22 mouse cellular contexts compared by ENCODE assay signal in the genomic region with DNA sequence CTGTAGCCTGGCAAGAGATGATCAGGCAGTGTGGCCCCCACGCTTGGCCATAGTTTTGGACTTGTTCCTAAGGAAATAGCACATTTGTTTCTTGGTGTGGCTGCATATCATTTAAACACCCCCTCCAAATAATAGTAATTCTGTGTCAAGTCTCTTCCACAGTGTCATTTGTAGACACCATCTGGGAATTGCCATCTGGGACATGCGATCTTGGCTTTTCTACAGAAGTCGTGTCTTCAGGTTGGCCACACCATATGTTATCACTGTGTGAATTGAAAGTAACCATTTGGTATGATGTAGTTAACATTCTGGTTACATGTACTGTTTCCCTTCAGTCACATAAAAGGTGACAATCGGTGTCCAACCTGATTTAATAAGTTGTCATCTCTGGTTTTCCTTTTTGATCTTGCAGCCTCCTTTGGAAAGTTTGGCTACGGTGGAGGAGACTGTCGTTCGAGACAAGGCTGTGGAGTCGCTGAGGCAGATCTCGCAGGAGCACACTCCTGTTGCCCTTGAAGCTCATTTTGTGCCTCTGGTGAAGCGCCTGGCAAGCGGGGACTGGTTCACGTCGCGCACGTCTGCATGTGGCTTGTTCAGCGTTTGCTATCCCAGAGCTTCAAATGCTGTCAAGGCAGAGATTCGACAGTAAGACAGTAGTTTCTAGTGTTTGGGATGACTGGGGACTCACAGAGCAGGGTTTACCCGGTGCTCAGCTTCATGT. TPM values are rescaled to one million over a fixed set of nuclear protein-coding genes. Genes with fewer than 3 reads are reported as not detected.
A peak's percentile ranks its signal among the peaks of the same experiment; 100 is the strongest.
DNase-seq lines count a peak whose midpoint lies in the region; ATAC-seq lines count a peak whose summit lies in the region.
"Had no signal": no experiment of that assay in that cellular context is flagged by ENCODE, and none has a peak within 500 bp of the region (broad histone marks: within the 10 kb centered on the region; RNA-seq: fewer than 3 reads in every experiment).

No protein-coding gene starts in this region.

- H3K9ac ChIP-seq in midbrain, embryonic 15.5 days = no peak overlapping the region
- H3K9ac ChIP-seq: embryonic facial prominence, embryonic 15.5 days; limb, embryonic 13.5 days; liver, embryonic 13.5 days; lung, embryonic 15.5 days; neural tube, embryonic 12.5 days had no signal

- H3K36me3 ChIP-seq in midbrain, embryonic 15.5 days (replicated peaks) = peaks cover 21% of the 10 kb centered on the region; the same call in 1 of the 2 replicates

- DNase-seq in layer of hippocampus, adult 11-12 months (ENCODE audit: low spot score) = peak; percentile 50
- DNase-seq in layer of hippocampus, postnatal 25 days (ENCODE audit: extremely low spot score in 1 of 2, low spot score in 1 of 2) = no peak
- DNase-seq in cerebellum, adult 18-20 months = peak; percentile 72 to 78
- peak; percentile 61 to 82 for DNase-seq in cerebellum, postnatal 14 days
- DNase-seq in layer of hippocampus, adult 9-11 months = peak; percentile 58
- no peak for DNase-seq in left cerebral cortex, postnatal 10 days (ENCODE audit: extremely low spot score in 1 of 2, low spot score in 2 of 2)
- DNase-seq in lung, adult 18-20 months = no peak
- DNase-seq: adrenal gland, adult 8-10 months; embryo, embryonic 11 days; heart, adult 11 months; heart, postnatal 4 days; kidney, adult 18-20 months; liver, embryonic 13.5 days; right cerebral cortex, postnatal 4 days had no signal

- intact Hi-C loops in left cerebral cortex, postnatal 10 days (cut with DNase I) = no loop called here

- H3K27ac ChIP-seq in midbrain, embryonic 15.5 days = no peak overlapping the region
- H3K27ac ChIP-seq: embryonic facial prominence, embryonic 15.5 days; kidney, postnatal 0 days; limb, embryonic 13.5 days; liver, embryonic 13.5 days; lung, embryonic 15.5 days; macrophage; midbrain, embryonic 10.5 days; neural tube, embryonic 12.5 days had no signal

- no peaks in the 10 kb centered on the region for H3K27me3 ChIP-seq in midbrain, embryonic 15.5 days (replicated peaks)
- H3K27me3 ChIP-seq: embryonic facial prominence, embryonic 15.5 days; limb, embryonic 13.5 days; liver, embryonic 13.5 days; lung, embryonic 15.5 days; neural tube, embryonic 12.5 days had no signal

- no peak overlapping the region for H3K4me2 ChIP-seq in midbrain, embryonic 15.5 days
- H3K4me2 ChIP-seq: embryonic facial prominence, embryonic 15.5 days; limb, embryonic 13.5 days; lung, embryonic 15.5 days; neural tube, embryonic 12.5 days had no signal

- no peaks in the 10 kb centered on the region for H3K9me3 ChIP-seq in midbrain, embryonic 15.5 days
- H3K9me3 ChIP-seq: embryonic facial prominence, embryonic 15.5 days; limb, embryonic 13.5 days; liver, embryonic 13.5 days; lung, embryonic 15.5 days; midbrain, embryonic 10.5 days; neural tube, embryonic 12.5 days had no signal

- no peak for ATAC-seq in midbrain, embryonic 15.5 days (replicated peaks)

- no peak overlapping the region for H3K4me3 ChIP-seq in midbrain, embryonic 15.5 days
- H3K4me3 ChIP-seq: embryonic facial prominence, embryonic 15.5 days; limb, embryonic 13.5 days; liver, embryonic 13.5 days; lung, embryonic 15.5 days; midbrain, embryonic 10.5 days; neural tube, embryonic 12.5 days had no signal

- peaks cover 9% of the 10 kb centered on the region for H3K4me1 ChIP-seq in midbrain, embryonic 15.5 days

- WGBS in midbrain, embryonic 15.5 days = 91% methylated on average over 18 of the region's 18 CpGs

RNA-seq across cellular contexts. Expression of a gene that starts 16.2 kb away (rescaled TPM):
- 10 to 100 TPM; 17.2 to 17.4 TPM for total RNA-seq in layer of hippocampus, postnatal 25 days (2021)
- 10 to 100 TPM; 21.1 to 23.2 TPM for total RNA-seq in left cerebral cortex, postnatal 10 days (2021)
- polyA plus RNA-seq in midbrain, embryonic 15.5 days (2015; fragmentation: Nextera tagmentation; extraction: Ambion mirVana) = 41.6 and 42.5 TPM in 2 replicates

Comparison
In these comparisons a context has a peak if more than half of its experiments do, and no peak if none do; other contexts are left out.
1. DNase-seq: peak in layer of hippocampus, adult 11-12 months (single experiment), cerebellum, adult 18-20 months (2 of 2), cerebellum, postnatal 14 days (2 of 2) and layer of hippocampus, adult 9-11 months (single experiment); none in layer of hippocampus, postnatal 25 days (0 of 2), left cerebral cortex, postnatal 10 days (0 of 2) and lung, adult 18-20 months (0 of 2).